Mouse (Mus musculus) ES-Bruce4 (cell line): ENCODE measurements at regions not wholly inside any gene's neighbourhood (a gene's known extent, or its start where the extent isn't known, plus 50 kb on each side); places are given as distances from the start of the nearest gene placed in this dataset.

Source experiments
- CTCF ChIP-seq: IDR thresholded peaks from one replicate; pipeline ENCODE4 v1.8.1; 2011; ENCODE audit warnings: low read depth, low read length
- POLR2A ChIP-seq: IDR thresholded peaks from one replicate; pipeline ENCODE4 v1.8.1; 2011; ENCODE audit warnings: low read length; ENCODE audit not compliant: insufficient read depth

GRCm38 (mm10) chr3:38254896-38255295 is 229.7 kb downstream of the Ankrd50 start:
- no peak for TF ChIP-seq POLR2A
- no peak for TF ChIP-seq CTCF
